Mouse (Mus musculus) erythroblast, embryonic 14.5 days (primary cell): Measurements from ENCODE around the gene Erg.

Source experiments
- GATA1 ChIP-seq: IDR thresholded peaks from 2 replicates; pipeline ENCODE4 v1.6.1; 2012; ENCODE audit warnings: low read length, inconsistent platforms, mixed read lengths
- TAL1 ChIP-seq: IDR thresholded peaks from 3 replicates; pipeline ENCODE4 v1.6.1; 2012; ENCODE audit warnings: low read length, inconsistent platforms, mixed read lengths

GRCm38 (mm10) chr16:95421235-95421886, 165.0 kb downstream of the Erg start:
- no peak for TF ChIP-seq GATA1
- no peak for TF ChIP-seq TAL1
